Mouse (Mus musculus): ENCODE measurements around the gene Ofd1.
A peak's percentile ranks its signal among the peaks of the same experiment; 100 is the strongest.

Gene Ofd1

DNA sequence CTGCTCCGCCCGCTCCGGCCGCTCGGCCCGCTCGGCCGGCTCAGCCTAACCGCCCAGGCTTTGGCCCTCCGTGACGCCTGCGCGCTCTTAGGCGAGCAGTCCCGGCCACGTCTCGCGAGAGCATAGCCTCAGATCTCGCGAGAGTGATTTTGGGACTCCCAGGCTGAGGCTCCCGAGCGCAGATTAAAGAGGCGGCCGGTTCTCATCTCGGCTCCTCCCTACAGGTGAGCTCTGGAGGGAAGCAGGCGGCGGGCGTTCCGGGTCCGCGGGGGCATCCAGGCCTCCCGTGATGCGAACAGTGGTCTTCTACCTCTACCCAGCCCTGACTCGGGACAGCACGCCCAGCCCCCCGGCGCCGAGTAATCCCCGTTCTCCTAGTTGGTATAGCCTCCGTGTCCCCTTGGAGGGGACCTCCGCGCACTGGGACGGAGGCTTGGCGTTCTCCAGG lies at the start of gene Ofd1:
Ofd1 (minus strand) TSS at position 89 of the 448 bp plus-strand sequence.
- peak; percentile 92 for DNase-seq

DNA sequence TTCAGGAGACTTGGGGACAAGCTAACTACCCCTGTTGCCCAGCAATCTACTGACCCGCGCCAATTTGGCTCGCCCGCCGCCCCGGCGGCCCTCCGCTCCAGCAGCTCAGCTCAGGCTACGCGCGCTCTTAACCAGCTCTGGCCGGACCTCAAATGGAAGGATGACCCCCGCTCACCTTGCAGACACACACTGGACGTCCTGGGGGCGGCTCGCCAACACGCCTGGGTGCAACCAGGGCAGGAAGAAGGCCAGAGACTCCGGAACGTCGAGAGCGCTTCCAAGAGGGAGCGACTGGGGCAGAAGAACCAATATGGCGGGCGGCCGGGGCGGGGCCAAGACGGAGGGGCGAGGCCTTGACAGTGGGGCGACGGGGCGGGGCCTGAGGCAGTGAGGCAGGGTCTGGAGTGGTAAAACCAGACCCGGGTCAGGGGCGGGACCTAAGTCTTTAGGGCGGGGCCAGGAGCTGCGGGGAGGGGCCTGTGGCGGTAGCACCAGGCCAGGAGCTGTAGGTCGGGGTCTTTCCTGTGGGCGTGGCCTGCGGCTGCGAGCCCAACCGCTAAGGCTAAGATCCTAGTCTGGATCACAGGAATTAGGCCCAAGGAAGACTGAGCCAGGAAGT lies 39.0 kb upstream of the Ofd1 start, which contains the start of gene Rab9:
Rab9 (minus strand) TSS at position 503 of the 619 bp plus-strand sequence.
- peak; percentile 92 for DNase-seq

DNA sequence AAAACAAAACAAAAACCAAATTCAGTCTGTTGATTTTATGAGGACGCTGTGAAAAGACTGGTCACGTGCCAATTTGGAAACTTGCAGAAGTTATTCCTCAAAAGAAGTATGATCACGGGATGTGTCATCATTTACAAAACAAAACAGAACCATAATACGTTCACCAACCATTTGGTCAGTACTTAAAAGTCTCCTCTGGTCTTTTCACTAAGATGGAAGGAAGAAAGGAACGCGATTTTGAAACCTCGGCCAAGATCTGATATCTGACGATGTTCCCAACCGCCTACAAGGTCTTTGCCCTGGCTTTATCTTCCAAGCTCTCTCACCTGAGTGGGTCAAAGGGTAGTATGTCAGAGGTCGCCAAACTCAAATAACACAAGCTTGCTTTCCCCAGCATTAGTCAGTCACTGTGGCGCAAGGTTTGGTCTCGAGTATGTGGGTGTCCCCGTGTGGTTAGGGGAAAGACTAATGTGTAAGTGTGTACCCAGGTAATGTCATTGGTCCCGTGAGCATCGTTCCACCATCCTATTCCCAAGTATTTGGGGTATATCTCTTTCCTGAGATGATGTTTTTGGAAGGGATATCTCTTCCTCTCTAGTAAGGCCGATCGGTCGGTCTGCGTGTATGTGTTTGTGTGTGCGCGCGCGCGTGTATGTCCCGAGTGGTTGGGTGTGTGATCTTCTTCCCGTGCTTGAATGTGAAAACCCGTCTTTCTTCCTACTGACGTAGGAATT lies 38.3 kb upstream of the Ofd1 start:
- DNase-seq: peak; percentile 9

DNA sequence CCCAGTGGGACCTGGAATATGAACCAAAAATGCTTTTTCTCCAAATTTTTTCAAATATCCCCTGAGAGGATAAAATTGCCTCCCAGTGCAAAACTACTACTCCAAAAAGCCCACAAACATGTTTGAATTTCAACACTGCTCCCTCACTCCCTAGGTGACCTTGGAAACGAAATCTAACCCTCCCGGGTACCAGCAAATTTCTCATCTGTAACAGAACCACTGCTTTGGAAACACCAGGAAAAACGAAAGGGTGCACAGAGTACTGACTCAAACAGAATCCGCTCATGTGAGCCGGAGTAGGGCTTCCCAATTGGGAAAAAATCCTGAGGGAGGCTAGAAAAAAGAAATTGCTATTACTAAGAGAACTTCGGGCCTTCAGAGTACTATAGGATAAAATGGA lies 36.9 kb upstream of the Ofd1 start:
- DNase-seq: no peak

DNA sequence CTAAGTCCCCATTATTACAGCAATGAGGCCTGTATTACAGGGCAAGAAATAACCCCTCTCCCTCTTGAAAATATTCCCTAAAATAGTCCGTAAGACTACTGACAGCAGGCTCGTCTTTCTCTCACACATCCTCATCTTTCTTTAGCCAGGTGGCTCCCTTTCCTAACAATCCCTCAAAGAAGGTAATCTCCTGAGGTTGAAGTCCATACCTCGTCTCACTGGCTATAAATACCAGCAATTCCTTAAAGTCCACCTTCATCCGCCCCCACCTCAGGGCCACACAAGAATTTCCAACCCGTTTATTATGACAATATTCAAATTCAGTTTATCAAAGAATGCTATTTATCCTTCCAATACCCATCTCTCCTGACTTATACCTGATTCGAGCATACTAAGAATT lies 32.1 kb upstream of the Ofd1 start:
- no peak for DNase-seq

DNA sequence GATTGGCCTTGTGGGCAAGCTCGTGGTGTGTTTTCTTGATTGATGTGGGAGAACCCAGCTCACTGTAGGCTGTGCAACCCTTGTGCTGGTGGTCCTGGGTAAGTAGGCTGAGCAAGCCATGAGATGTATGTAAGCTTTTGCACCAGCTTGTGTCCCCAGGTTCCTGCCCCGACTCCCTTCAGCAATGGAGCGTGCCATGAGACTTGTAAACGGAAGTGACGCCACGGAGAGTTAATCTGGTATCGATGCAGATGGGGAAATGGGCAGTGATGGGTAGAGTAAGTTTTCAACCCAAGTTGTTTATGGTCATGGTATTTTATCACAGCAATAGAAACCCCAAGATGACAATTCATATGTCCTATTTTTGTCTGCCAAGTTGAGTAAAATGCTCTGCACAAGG lies 27.8 kb upstream of the Ofd1 start:
- no peak for DNase-seq

DNA sequence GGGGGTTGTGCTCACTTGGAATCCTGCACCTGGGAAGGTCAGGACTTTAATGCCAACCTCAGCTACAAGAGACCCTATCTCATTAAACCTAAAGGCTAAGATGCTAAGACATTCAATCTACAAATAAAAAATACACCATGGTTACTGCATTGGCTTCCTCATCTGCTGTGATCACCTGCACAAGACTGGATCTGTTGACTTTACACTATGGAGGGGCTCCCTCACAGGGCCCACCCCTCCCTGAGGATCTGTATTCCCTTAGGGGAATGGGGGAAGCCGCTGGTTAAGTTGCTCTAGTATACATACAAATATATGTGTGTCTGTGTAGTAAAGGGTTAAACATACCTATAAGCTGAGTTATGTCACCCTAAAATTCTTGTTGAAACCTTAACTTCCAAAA lies 15.0 kb upstream of the Ofd1 start:
- DNase-seq: no peak

DNA sequence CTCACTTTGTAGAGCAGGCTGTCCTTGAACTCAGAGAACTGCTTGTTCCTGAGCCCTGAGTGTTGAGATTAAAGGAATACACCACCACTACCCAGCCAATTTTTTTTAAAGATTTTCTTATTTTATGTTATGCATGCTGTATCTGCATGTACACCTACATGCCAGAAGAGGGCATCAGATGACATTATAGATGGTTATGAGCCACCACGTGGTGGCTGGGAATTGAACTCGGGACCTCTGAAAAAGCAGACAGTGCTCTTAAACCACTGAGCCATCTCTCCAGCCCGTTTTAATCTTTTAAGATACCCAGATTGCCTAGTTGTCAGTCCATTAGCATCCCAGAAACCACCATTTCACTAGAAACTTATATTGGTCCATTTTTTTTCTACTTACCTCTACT lies 13.8 kb upstream of the Ofd1 start:
- DNase-seq: no peak

DNA sequence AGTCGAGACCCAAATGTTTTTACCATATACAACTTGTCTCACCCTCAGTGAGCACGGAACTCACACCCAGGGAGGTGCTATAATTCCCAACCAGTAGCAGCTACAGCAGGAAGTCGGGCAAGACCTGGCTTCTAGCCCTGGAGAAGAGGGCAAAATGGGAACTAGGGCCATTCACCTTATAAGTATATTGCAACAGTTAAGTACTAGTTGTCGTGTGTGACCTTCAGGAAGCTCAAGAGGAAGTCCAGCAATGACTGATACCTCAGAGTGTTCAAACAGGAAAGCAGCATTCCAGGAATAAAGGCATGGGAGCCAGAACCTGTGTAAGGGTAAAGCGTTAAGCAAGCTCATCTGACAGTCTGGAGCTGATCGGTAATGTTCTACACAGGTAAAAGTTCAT lies 13.0 kb upstream of the Ofd1 start:
- no peak for DNase-seq

DNA sequence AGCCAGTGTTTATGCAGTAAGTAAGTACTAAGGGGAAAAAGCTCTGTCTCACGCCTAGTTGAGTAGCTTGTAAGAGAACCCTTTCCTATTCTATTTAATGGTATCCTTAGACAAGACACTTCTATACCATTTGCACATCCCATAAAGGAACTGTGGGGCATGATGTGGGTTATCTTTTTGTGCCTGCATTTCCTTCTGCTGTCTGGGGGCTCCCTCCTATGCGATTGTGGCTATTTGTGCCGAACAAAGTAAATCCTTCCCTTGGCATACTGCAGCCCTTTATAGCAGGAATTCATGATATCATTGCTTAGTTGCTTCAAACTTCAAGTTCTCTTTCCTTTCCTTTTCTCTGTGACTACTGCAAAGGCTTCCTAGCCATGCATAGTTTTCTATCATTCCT lies 4.0 kb upstream of the Ofd1 start:
- no peak for DNase-seq

DNA sequence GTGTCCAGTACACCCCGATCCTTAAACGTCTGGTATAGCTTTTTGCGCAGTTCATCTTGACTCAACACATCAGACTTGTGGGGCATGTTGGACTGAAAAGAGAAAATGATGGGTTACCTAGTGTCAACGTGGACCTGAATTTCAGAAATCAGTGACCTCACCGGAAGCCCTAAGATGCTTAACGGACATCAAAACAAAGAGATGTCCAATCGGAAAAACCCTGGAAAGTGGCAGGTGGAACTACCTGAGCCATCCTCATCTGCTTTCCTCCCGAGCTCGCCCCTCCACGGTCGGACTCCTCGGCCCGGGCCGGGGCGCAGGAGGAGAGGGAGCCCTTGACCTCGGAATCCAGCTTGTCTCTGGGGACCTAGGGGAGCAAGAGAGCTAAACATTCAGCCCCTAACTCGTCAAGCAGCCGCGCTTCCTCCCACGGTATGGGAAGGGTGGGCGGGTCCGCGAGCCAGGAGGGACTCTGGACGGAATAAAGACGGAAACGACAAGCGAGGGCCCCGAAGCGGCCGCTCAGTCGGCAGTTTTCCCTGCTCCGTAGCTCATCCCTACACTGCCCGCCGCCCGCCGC lies 378 bp downstream of the Ofd1 start, which contains the start of gene Trappc2:
Trappc2 (plus strand) TSS at position 539 of the 580 bp plus-strand sequence.
- DNase-seq: no peak

DNA sequence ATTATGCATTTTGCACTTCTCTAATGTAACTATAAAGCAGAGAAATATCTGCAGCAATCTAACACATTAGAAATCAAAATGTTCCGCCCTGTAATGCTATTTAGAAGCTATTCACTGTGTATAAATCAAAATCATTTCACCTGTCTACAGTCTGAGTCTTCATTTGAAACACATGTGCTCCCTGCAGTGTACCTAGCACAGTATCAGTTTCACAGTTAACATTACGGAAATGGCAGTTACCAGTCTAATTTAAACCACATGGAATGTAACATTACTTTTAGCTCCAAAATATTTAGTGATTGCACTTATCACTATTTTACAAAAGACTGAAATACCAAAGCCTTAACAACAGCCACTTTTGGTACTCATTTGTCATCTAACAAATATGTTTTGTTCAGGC lies 5.7 kb downstream of the Ofd1 start:
- no peak for DNase-seq

DNA sequence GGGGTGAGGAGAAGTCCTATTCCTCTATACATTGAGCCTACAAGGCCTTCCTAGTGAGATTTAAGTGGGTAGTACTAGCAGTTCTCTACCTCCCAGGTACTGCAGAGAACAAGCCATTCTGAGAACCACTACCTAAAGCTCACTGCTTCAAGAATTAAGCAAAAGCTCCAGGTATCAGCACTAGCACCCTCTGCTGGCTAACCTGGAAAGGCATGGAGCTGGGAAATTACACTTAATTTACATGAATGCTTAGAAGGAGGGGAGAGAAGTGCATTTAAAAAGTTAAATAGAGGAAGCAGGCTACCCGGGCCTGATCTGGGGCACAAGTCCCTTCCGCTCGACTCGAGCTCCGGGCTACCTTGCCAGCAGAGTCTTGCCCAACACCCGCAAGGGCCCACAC lies 24.3 kb downstream of the Ofd1 start:
- peak; percentile 6 for DNase-seq

DNA sequence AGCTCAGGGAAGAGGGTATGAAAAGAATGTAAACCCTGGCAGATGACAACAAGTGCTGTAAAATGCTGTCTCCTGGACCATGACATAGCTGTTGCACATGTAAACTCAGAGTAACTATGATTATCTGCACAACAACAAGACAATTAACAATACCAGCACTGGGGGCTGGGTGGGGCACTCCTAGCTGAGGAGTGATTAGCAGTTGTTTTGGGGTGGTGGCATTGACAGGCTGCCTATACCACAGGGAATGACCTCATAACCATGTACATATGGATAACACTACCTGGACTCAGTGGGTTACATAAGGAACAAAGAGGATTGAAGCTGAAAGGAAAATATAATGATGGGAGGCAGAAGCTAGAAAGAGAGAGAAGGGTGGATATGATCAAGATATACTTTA lies 32.6 kb downstream of the Ofd1 start:
- no peak for DNase-seq

DNA sequence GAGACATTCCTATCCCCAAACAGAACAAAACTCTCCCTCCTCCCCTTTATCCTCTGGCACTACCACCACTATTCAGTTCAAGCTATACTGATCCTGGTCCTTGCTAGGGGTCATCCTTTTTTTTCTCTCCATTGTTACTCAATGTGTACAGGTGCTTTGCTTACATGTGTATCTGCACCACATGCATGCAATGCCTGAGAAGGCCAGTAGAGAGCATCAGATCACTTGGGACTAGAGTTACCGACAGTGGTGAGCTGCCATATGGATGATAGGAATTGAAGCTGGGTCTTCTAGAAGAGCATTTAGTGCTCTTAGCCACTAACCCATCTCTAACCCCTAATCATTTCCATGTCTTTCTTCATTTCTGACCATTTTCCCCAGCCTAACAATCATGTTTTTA lies 46.8 kb downstream of the Ofd1 start:
- no peak for DNase-seq

DNA sequence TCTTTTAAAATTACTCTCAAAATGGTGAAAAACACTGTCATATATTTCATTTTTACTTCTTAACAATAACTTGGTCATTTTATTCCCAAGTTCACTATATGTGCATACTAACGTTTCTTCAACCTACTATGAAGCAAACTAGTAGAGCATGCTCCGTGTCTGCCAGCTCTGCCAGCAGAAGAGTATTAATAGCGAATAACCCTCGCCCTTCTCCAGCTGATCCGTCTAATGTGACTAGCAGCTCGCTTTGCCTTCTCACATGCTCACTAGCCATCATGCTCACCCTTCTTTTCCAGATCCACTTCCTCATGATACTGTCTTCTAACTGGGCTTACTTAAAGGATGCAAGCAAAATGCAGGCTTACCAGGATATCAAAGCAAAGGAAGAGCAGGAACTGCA lies 53.8 kb downstream of the Ofd1 start:
- DNase-seq: no peak

DNA sequence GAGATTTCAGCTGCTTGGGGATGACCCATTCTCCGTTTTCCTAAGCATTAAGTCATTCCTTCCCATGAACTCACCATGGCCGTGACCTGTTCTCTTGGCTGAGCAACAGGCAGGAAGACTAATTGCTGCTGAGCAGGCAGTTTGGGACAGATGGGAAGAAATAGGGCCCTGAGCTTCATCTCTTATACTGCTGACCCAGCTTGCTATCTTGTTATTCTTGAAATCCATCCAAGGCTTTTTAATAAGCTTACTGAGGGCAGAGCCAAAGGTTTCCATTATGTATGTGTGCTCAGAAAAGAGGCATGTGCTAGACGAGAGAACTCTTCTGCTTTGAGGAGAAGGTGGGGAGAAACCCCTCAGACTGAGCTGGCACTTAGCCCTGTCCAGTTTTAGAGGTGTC lies 55.6 kb downstream of the Ofd1 start:
- peak; percentile 15 for DNase-seq

DNA sequence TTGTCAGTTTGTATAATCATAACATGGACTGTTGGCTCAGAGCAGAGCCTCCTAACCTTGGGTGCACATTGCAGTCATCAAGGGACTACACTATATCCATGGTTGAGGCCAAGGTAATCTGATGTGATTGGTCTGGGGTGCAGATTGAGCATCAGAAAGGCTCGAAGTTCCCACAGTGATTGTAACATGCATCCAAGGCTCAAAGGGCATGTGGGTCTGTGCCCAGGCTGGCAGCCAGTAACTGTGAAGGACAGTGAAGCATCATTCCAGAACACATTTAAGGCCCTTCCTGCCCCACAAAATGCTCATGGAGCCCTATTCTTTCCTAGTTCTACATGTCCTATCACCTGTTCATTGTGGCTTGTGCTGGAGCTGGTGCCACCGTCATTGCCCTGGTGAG lies 56.9 kb downstream of the Ofd1 start:
- DNase-seq: no peak

DNA sequence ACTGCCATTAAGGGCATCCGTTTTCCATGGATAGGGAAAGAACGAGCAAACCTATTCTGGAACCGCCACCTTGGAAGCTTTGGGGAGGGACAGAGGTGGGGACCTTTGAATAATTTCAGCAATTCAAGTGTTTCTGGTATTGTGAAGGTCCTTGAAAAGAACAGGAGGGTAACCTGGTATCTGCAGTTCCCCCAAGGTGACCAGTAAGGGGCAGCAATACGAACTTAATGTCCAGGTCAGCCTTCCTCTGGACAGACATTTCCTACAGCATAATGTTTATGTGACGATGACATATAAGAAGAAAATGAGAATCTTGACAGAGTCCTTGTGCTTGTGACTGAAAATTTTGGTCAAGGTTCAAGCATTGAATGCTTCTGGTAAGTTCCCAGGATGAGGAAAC lies 61.9 kb downstream of the Ofd1 start:
- DNase-seq: no peak

DNA sequence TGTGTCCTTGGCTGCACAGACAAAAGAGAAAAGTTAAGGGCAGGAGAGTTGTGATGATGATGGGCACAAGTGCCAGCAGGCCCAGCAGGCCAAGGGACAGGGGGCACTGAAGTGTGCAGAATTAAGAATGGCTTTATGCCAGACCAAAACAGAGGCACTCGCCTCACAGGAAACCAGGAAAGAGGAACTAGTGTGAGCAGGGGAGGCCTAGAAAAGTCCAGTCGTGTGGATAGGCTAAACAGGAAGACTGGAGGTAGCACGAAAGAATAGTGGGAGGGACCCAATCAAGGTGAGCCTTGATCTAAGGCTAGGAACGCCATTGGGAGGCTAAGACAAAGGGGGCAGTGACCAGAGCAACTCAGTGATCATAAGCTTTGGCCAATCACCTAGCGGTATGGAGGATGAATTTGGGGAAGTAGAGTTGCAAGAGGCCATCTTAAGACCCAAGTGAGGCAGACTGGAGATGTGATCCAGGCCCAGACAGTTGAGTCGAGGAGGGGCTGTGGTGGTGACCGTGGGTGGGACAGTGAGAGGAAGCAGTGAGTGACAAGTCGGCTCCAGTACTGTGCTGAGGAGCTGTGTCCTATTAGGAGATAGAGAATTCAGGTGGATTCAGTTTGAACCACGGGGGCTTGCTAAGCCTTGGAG lies 63.7 kb downstream of the Ofd1 start:
- peak; percentile 19 for DNase-seq

DNA sequence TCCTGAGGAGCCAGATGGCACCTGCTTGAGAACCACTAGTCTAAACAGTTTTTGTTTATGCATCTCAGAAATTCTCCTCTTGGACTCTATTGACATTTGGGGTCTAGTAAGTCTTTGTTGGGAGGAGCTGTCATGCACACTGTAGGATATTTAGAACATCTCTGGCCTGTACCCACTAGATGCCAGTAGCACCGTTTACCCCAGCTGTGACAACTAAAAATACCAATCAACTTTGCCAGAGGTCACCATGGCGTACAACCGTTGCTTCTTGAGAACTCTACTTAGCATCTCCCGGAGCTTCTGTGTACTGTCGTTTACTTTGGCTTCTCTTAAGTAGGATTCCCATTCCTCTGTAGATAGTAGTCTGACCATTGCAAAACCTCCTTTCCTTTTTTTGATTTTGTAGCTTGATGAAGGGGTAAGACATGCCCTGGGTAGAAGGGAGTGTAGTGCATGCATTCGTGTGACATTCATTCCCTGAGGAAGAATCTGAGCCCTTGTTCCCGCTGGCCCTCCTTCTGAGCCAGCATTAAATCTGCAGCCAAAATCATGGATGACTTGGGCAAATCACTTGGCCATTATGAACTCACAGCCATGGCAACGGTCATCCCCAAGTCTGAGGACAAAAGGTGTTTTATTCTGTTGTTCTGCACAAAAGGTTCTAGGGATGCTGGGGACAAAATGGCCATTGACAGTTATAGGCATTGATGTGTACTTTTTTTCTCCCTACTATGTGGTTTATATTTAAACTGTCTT lies 74.9 kb downstream of the Ofd1 start:
- DNase-seq: no peak

DNA sequence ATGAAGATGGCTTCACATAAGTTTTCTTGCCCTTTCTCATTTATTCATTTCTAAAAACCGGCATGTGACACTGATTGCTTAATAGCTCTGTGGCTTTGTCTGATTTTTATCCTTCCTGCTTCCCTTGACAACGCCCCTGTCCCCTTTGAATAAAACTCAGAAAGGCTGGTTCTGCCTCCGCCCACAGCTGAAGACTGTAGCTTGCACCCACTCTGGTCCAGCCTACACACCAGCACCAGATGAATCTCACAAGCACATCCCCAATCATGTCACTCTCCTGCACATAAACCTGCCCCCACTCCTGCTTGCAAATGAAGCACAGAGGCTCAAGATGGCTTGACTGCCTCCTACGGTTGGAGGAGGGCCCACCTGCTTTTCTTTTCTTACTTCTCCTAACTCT lies 80.0 kb downstream of the Ofd1 start:
- no peak for DNase-seq

DNA sequence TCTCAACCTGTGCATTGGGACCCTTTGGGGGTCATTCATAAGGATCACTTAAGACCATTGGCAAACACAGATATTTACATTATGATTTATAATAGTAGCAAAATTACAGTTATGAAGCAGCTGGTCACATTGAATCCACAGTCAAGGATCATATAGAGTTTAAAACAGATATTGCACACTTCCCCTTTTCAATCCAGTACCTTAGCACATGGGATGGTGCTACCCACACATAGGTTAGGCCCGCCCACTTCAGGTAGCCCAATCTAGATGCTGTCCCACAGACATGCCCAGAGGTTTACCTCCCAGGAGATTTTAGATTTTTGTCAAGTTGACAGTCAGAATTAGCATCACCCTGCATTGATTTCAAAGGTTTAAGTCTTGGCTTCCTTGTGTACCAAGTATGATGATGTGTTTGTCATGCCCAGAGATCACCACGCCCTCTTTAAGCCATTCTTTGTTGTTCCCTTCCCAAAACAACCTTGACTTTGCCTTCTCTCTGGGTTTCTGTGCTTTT lies 80.5 kb downstream of the Ofd1 start:
- DNase-seq: no peak

Measured in cerebellum, adult 11-12 months (tissue).